Mouse (Mus musculus): ENCODE measurements around the gene Zscan26.
"Not testable (repeated sequence)": the region's sequence is repeated elsewhere in the genome, so short reads cannot be mapped to it uniquely, and the experiment has no call there.

Gene Zscan26

GRCm38 (mm10) chr13:21453449-21453848 is at the start of gene Zscan26:
Gene Zscan26, minus strand, starts transcription at chr13:21453730.
- DNase-seq (ENCODE audit: low read depth, low spot score): peak; percentile 90

GRCm38 (mm10) chr13:21502296-21502695 is 48.8 kb upstream of the Zscan26 start:
- no peak for DNase-seq (ENCODE audit: low read depth, low spot score)

- DNase-seq (ENCODE audit: low read depth, low spot score): not testable (repeated sequence)
Observed at GRCm38 (mm10) chr13:21501182-21501581, 47.7 kb upstream of the Zscan26 start, which contains the start of gene Gm11273. Gene Gm11273, minus strand, starts transcription at chr13:21501418.

- DNase-seq (ENCODE audit: low read depth, low spot score): peak; percentile 35
Observed at GRCm38 (mm10) chr13:21495080-21495479, 41.5 kb upstream of the Zscan26 start, which contains the start of gene AK157302. Gene AK157302, plus strand, starts transcription at chr13:21495223.

- no peak for DNase-seq (ENCODE audit: low read depth, low spot score)
Observed at GRCm38 (mm10) chr13:21492847-21493246, 39.3 kb upstream of the Zscan26 start.

GRCm38 (mm10) chr13:21486881-21487280 is 33.4 kb upstream of the Zscan26 start:
- DNase-seq (ENCODE audit: low read depth, low spot score): peak; percentile 58

- peak; percentile 55 for DNase-seq (ENCODE audit: low read depth, low spot score)
Observed at GRCm38 (mm10) chr13:21478759-21479670, 25.5 kb upstream of the Zscan26 start, which contains the start of the genes Zkscan4 and Gm10065. Gene Zkscan4, plus strand, starts transcription at chr13:21478907. Gene Gm10065, minus strand, starts transcription at chr13:21479441.

GRCm38 (mm10) chr13:21472427-21472826 is 18.9 kb upstream of the Zscan26 start:
- no peak for DNase-seq (ENCODE audit: low read depth, low spot score)

- DNase-seq (ENCODE audit: low read depth, low spot score): no peak
Observed at GRCm38 (mm10) chr13:21469097-21469496, 15.6 kb upstream of the Zscan26 start.

GRCm38 (mm10) chr13:21468061-21469019 is 14.8 kb upstream of the Zscan26 start, which contains the start of gene Nkapl:
Gene Nkapl, minus strand, starts transcription at chr13:21468509.
- peak; percentile 95 for DNase-seq (ENCODE audit: low read depth, low spot score)

- no peak for DNase-seq (ENCODE audit: low read depth, low spot score)
Observed at GRCm38 (mm10) chr13:21467336-21467735, 13.8 kb upstream of the Zscan26 start.

- DNase-seq (ENCODE audit: low read depth, low spot score): peak; percentile 70
Observed at GRCm38 (mm10) chr13:21462516-21462915, 9.0 kb upstream of the Zscan26 start.

GRCm38 (mm10) chr13:21456347-21456746 is 2.8 kb upstream of the Zscan26 start:
- peak; percentile 92 for DNase-seq (ENCODE audit: low read depth, low spot score)

GRCm38 (mm10) chr13:21454133-21454532 is 603 bp upstream of the Zscan26 start:
- DNase-seq (ENCODE audit: low read depth, low spot score): no peak

GRCm38 (mm10) chr13:21453042-21453441 is 488 bp downstream of the Zscan26 start:
- DNase-seq (ENCODE audit: low read depth, low spot score): no peak

GRCm38 (mm10) chr13:21447856-21448614 is 5.5 kb downstream of the Zscan26 start:
- no peak for DNase-seq (ENCODE audit: low read depth, low spot score)

GRCm38 (mm10) chr13:21446796-21447195 is 6.7 kb downstream of the Zscan26 start:
- DNase-seq (ENCODE audit: low read depth, low spot score): no peak

- no peak for DNase-seq (ENCODE audit: low read depth, low spot score)
Observed at GRCm38 (mm10) chr13:21441207-21441572, 12.3 kb downstream of the Zscan26 start.

GRCm38 (mm10) chr13:21440503-21441206 is 12.9 kb downstream of the Zscan26 start, which contains the start of gene Pgbd1:
Gene Pgbd1, minus strand, starts transcription at chr13:21441058.
- DNase-seq (ENCODE audit: low read depth, low spot score): peak; percentile 68

- DNase-seq (ENCODE audit: low read depth, low spot score): no peak
Observed at GRCm38 (mm10) chr13:21435476-21435875, 18.1 kb downstream of the Zscan26 start.

Measured in ZHBTc4 (cell line).